Mouse (Mus musculus): ENCODE results near the gene Rnf121. TPM values are rescaled to one million over a fixed set of nuclear protein-coding genes. Genes with fewer than 3 reads are reported as not detected.

Gene Rnf121
- total and polyA plus RNA-seq, 3 experiments = 10.3 to 24.8 (median 20.4) TPM

GRCm38 (mm10) chr7:102011855-102012254 is 53.4 kb downstream of the Rnf121 start:
- H3K9ac ChIP-seq (ENCODE audit: insufficient read depth, low read depth) = no peak overlapping the region
- no peaks in the 10 kb centered on the region for H3K27me3 ChIP-seq (replicated peaks)
- no peaks in the 10 kb centered on the region for H3K4me1 ChIP-seq (ENCODE audit: control insufficient read depth in 1 of 2, insufficient read depth in 2 of 2)
- H3K9me3 ChIP-seq (replicated peaks; ENCODE audit: low read length) = no peaks in the 10 kb centered on the region
- no peak overlapping the region for H3K27ac ChIP-seq (ENCODE audit: insufficient read depth, low read depth)
- peaks cover 93 to 97% of the 10 kb centered on the region in 2 experiments for H3K36me3 ChIP-seq (replicated peaks in 1 of 2; ENCODE audit: control insufficient read depth in 1 of 2, insufficient read depth in 1 of 2, low read length in 1 of 2)
- dilution Hi-C loops (cut with MboI; ENCODE audit: extremely low pct_ligation_motif_present, extremely low pct_unique_long_range_greater_than_20kb, low sequenced_read_pairs) = no loop called here
- TF ChIP-seq ZC3H11A (IDR thresholded peaks at IDR 0.05; ENCODE audit: low read depth, low read length) (no peak), JUND (conservative IDR thresholded peaks at IDR 0.05; ENCODE audit: low read depth, low read length) (no peak), ZKSCAN1 (IDR thresholded peaks at IDR 0.05; ENCODE audit: borderline replicate concordance, low read depth, low read length) (no peak), ETS1 (conservative IDR thresholded peaks at IDR 0.05; ENCODE audit: low read depth, low read length) (no peak), TCF12 (IDR thresholded peaks at IDR 0.05; ENCODE audit: low read depth, low read length) (no peak), NRF1 (IDR thresholded peaks at IDR 0.05; ENCODE audit: low read depth, low read length) (no peak), UBTF (IDR thresholded peaks at IDR 0.05; ENCODE audit: low read depth, low read length) (no peak), CHD2 (IDR thresholded peaks at IDR 0.05; ENCODE audit: low read length) (no peak)
- no peak for DNase-seq (ENCODE audit: extremely low read depth)
- H3K4me3 ChIP-seq (replicated peaks in 1 of 3; ENCODE audit: low read depth in 2 of 3, low read length in 2 of 3, poor library complexity in 1 of 3) = no peak overlapping the region
- no peak overlapping the region for H3K4me2 ChIP-seq (ENCODE audit: insufficient read depth, low read depth, poor library complexity, severe bottlenecking)
- H3K79me2 ChIP-seq (replicated peaks; ENCODE audit: control insufficient read depth, extremely low read depth, insufficient read depth, poor library complexity, severe bottlenecking) = no peaks in the 10 kb centered on the region
- in situ Hi-C loops (cut with MboI; ENCODE audit: low pct_ligation_motif_present, low pct_unique_long_range_greater_than_20kb, low sequenced_read_pairs) = no loop called here

GRCm38 (mm10) chr7:102006520-102006919 is 58.7 kb downstream of the Rnf121 start:
- H3K4me2 ChIP-seq (ENCODE audit: insufficient read depth, low read depth, poor library complexity, severe bottlenecking) = no peak overlapping the region
- H3K9me3 ChIP-seq (replicated peaks; ENCODE audit: low read length) = no peaks in the 10 kb centered on the region
- TF ChIP-seq ETS1 (conservative IDR thresholded peaks at IDR 0.05; ENCODE audit: low read depth, low read length) = no peak
- TF ChIP-seq RAD21 (IDR thresholded peaks at IDR 0.05; ENCODE audit: low read depth, low read length) = no peak
- no peak for TF ChIP-seq E2F4 (IDR thresholded peaks at IDR 0.05; ENCODE audit: insufficient replicate concordance, low read depth, low read length)
- no peak for TF ChIP-seq ZKSCAN1 (IDR thresholded peaks at IDR 0.05; ENCODE audit: borderline replicate concordance, low read depth, low read length)
- TF ChIP-seq UBTF (IDR thresholded peaks at IDR 0.05; ENCODE audit: low read depth, low read length) = no peak
- no peak for TF ChIP-seq IRF4 (IDR thresholded peaks at IDR 0.05; ENCODE audit: low read depth, low read length)
- no peak for TF ChIP-seq ZC3H11A (IDR thresholded peaks at IDR 0.05; ENCODE audit: low read depth, low read length)
- TF ChIP-seq RCOR1 (conservative IDR thresholded peaks at IDR 0.05; ENCODE audit: low read depth, low read length) = no peak
- no peak for TF ChIP-seq SIN3A (IDR thresholded peaks at IDR 0.05; ENCODE audit: low read length)
- TF ChIP-seq BHLHE40 (IDR thresholded peaks at IDR 0.05; ENCODE audit: low read depth, low read length) = no peak
- TF ChIP-seq POLR2A (IDR thresholded peaks at IDR 0.05; ENCODE audit: low read depth, low read length) = no peak
- no peak for TF ChIP-seq NELFE (IDR thresholded peaks at IDR 0.05; ENCODE audit: low read depth, low read length)
- no peak for TF ChIP-seq GABPA (IDR thresholded peaks at IDR 0.05; ENCODE audit: insufficient replicate concordance, low read depth, low read length)
- dilution Hi-C loops (cut with MboI; ENCODE audit: extremely low pct_ligation_motif_present, extremely low pct_unique_long_range_greater_than_20kb, low sequenced_read_pairs) = no loop called here
- H3K27ac ChIP-seq (ENCODE audit: insufficient read depth, low read depth) = no peak overlapping the region
- 0 out of 4 replicates have a peak, but pooled peaks cover 0 to 3% of the 10 kb centered on the region in 2 experiments for H3K4me1 ChIP-seq (ENCODE audit: control insufficient read depth in 1 of 2, insufficient read depth in 2 of 2)
- H3K79me2 ChIP-seq (replicated peaks; ENCODE audit: control insufficient read depth, extremely low read depth, insufficient read depth, poor library complexity, severe bottlenecking) = no peaks in the 10 kb centered on the region
- peaks cover 84 to 97% of the 10 kb centered on the region in 2 experiments for H3K36me3 ChIP-seq (replicated peaks in 1 of 2; ENCODE audit: control insufficient read depth in 1 of 2, insufficient read depth in 1 of 2, low read length in 1 of 2)
- H3K27me3 ChIP-seq (replicated peaks) = no peaks in the 10 kb centered on the region
- no peak for DNase-seq (ENCODE audit: extremely low read depth)
- no peak overlapping the region for H3K4me3 ChIP-seq (replicated peaks in 1 of 3; ENCODE audit: low read depth in 2 of 3, low read length in 2 of 3, poor library complexity in 1 of 3)
- in situ Hi-C loops (cut with MboI; ENCODE audit: low pct_ligation_motif_present, low pct_unique_long_range_greater_than_20kb, low sequenced_read_pairs) = no loop called here
- no peak overlapping the region for H3K9ac ChIP-seq (ENCODE audit: insufficient read depth, low read depth)
